Mouse (Mus musculus) megakaryocyte, embryonic 14.5 days (primary cell): Measurements from ENCODE around the gene Slc2a1.

ENCODE experiments used
- FLI1 ChIP-seq: IDR thresholded peaks from 2 replicates; pipeline ENCODE4 v1.6.1; 2012; ENCODE audit warnings: low read length, inconsistent platforms, mixed read lengths
- GATA1 ChIP-seq: IDR thresholded peaks from 3 replicates; pipeline ENCODE4 v1.6.1; 2012; ENCODE audit warnings: mixed read lengths, low read length, inconsistent platforms, borderline replicate concordance

DNA sequence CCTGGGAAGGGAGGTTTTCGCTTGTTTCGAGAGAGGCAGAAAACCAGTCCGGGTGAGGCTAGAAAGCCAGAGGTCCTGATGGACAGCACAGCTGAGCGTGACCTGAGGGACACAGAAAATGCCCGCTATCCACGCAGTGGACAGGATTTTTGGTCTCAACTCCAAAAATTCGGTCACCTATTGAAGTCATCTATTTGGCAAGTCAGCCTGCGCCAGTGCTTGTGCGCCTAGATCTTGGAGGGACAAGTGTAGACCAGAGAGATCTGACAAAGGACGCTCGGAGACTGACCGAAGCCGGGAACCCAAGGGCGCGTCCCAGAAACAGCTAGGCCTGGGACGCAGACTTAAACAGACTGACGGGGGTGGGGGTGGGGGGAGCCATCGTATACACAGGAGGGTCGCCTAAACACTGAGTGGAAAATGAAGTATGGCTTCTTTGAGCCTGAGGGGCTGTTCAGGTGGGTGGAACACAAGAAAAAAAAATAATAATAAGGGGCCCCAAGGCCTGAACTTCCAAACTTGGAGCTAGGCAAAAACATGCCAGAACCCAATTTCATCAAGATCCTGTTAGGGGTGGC, 36.1 kb upstream of the Slc2a1 start:
- TF ChIP-seq FLI1 (no peak), GATA1 (no peak)
